Mouse (Mus musculus) limb, embryonic 14.5 days (tissue): ENCODE data around the gene Tcaf1. TPM values are rescaled to one million over a fixed set of nuclear protein-coding genes. Genes with fewer than 3 reads are reported as not detected.

Source experiments
- ATAC-seq: fragments of 200-750 bp; cut with Nextera tagmentation; 2 replicates; pipeline ENCODE4 v1.8.0; 2017; ENCODE audit warnings: low read depth, moderate number of reproducible peaks, moderate TSS enrichment; ENCODE audit not compliant: low FRiP score
- DNase-seq: peaks from one replicate; pipeline ENCODE4 v3.0.0-alpha.2; 2015; ENCODE audit warnings: low spot score
- H3K27ac ChIP-seq: fragments of 300-500 bp; sonication (generic); replicated peaks from 2 replicates; pipeline ENCODE4 v1.5.1; 2014; ENCODE audit warnings: low read depth, mild to moderate bottlenecking, low read length, moderate library complexity, mixed read lengths
- H3K27me3 ChIP-seq: fragments of 300-500 bp; sonication (generic); 2 replicates; pipeline ENCODE4 v1.6.1; 2014; ENCODE audit warnings: low read length, mixed read lengths; ENCODE audit not compliant: control insufficient read depth, insufficient read depth
- H3K36me3 ChIP-seq: fragments of 300-500 bp; sonication (generic); 2 replicates; pipeline ENCODE4 v1.6.1; 2014; ENCODE audit warnings: mild to moderate bottlenecking, low read length, moderate library complexity, mixed read lengths; ENCODE audit not compliant: control insufficient read depth, insufficient read depth
- H3K4me1 ChIP-seq: fragments of 300-500 bp; sonication (generic); 2 replicates; pipeline ENCODE4 v1.6.1; 2014; ENCODE audit warnings: antibody characterized with exemption, low read length, mixed read lengths; ENCODE audit not compliant: control insufficient read depth, insufficient read depth
- H3K4me2 ChIP-seq: fragments of 300-500 bp; sonication (generic); replicated peaks from 2 replicates; pipeline ENCODE4 v1.6.1; 2014; ENCODE audit warnings: low read depth, mild to moderate bottlenecking, low read length, moderate library complexity; ENCODE audit not compliant: severe bottlenecking
- H3K4me3 ChIP-seq: fragments of 300-500 bp; sonication (generic); replicated peaks from 2 replicates; pipeline ENCODE4 v1.5.1; 2014; ENCODE audit warnings: low read length
- H3K9ac ChIP-seq: fragments of 300-500 bp; sonication (generic); 2 replicates; pipeline ENCODE4 v1.6.1; 2014; ENCODE audit warnings: mild to moderate bottlenecking, low read depth, low read length, moderate library complexity; ENCODE audit not compliant: severe bottlenecking
- H3K9me3 ChIP-seq: fragments of 300-500 bp; sonication (generic); 2 replicates; pipeline ENCODE4 v1.6.1; 2016; ENCODE audit warnings: low read length; ENCODE audit not compliant: control insufficient read depth
- POLR2A ChIP-seq: fragments of 200-500 bp; IDR thresholded peaks from 2 replicates; pipeline ENCODE4 v1.8.0; 2012; ENCODE audit warnings: inconsistent platforms, mild to moderate bottlenecking, moderate library complexity, borderline replicate concordance; ENCODE audit not compliant: insufficient read depth, insufficient read length; ENCODE audit errors: extremely low read depth
- WGBS: fragments of 180-500 bp; shearing (Covaris S2); extraction: QIAGEN DNeasy Blood & Tissue Kit; methylation state at CpG from one replicate; pipeline ENCODE4 v1.1.7; 2014; 5-methylcytosine and 5-hydroxymethylcytosine counted together
- polyA plus RNA-seq, 2 experiments: library from polyadenylated mRNA; depleted of rRNA in 1 of 2; stranded (reverse) in 1 of 2; unstranded in 1 of 2; fragments of >200 nt; fragmentation: Nextera tagmentation in 1 of 2; extraction: Ambion mirVana in 1 of 2; gene quantifications; 2 replicates each; pipeline versions ENCODE4 v1.2.1 to v1.2.3; 2012 to 2014

Gene Tcaf1
- polyA plus RNA-seq (2012; rRNA removed) = 58.7 and 64.1 TPM in 2 replicates
- polyA plus RNA-seq (2014; fragmentation: Nextera tagmentation; extraction: Ambion mirVana) = 63.5 and 70.6 TPM in 2 replicates

- peak; percentile 50; the same call in 1 of the 2 replicates for TF ChIP-seq POLR2A
- Histone ChIP-seq H3K4me2 (peak within 1 kb of the TSS; percentile 80), H3K27ac (peak within 1 kb of the TSS; percentile 73), H3K27me3 (no peaks in the 10 kb centered on the region), H3K9me3 (no peaks in the 10 kb centered on the region), H3K4me3 (peak within 1 kb of the TSS; percentile 82), H3K4me1 (peaks cover 9% of the 10 kb centered on the region), H3K9ac (peak within 1 kb of the TSS; percentile 90), H3K36me3 (no peaks in the 10 kb centered on the region)
- ATAC-seq (peak; percentile 100), DNase-seq (peak; percentile 92)
- WGBS = under 1% methylated on average over 28 of the region's 28 CpGs
Measured at GRCm38 (mm10) chr6:42709291-42710211, at the start of gene Tcaf1. TSS of gene Tcaf1 (minus strand) at chr6:42710088.

GRCm38 (mm10) chr6:42756104-42756503 is 46.2 kb upstream of the Tcaf1 start, which contains the start of gene Olfr38:
TSS of gene Olfr38 (plus strand) at chr6:42756404.
- Histone ChIP-seq H3K9me3 (no peaks in the 10 kb centered on the region), H3K4me1 (no peaks in the 10 kb centered on the region), H3K4me2 (no peak within 1 kb of the TSS), H3K27me3 (no peaks in the 10 kb centered on the region), H3K4me3 (no peak within 1 kb of the TSS), H3K36me3 (no peaks in the 10 kb centered on the region), H3K9ac (no peak within 1 kb of the TSS), H3K27ac (no peak within 1 kb of the TSS)
- no peak for TF ChIP-seq POLR2A
- ATAC-seq (no peak), DNase-seq (no peak)
- 60% methylated on average over 1 of the region's 1 CpGs for WGBS

DNA sequence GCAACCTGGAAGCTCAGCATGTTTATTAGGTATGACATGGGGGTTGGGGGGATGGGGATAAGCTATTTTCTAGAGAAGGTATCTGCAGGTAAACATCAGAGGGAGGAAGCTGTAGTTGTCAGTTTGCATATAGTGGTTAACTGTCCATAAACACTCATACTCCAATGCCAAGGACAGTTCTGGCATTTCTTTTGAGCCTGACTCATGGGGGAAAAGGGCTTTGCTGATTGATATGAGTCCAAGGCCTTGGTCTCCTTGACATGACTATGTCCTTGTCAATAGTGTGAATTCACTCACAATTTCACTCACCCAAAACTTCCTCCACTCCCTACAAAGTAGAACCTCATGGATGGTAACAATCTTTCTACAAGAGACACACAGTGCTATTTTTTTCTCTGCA is 38.0 kb upstream of the Tcaf1 start:
- no peak for TF ChIP-seq POLR2A
- Histone ChIP-seq H3K4me3 (no peak overlapping the region), H3K27ac (no peak overlapping the region), H3K27me3 (no peaks in the 10 kb centered on the region), H3K4me2 (no peak overlapping the region), H3K4me1 (no peaks in the 10 kb centered on the region), H3K9ac (no peak overlapping the region), H3K36me3 (no peaks in the 10 kb centered on the region), H3K9me3 (no peaks in the 10 kb centered on the region)
- ATAC-seq (no peak), DNase-seq (no peak)

DNA sequence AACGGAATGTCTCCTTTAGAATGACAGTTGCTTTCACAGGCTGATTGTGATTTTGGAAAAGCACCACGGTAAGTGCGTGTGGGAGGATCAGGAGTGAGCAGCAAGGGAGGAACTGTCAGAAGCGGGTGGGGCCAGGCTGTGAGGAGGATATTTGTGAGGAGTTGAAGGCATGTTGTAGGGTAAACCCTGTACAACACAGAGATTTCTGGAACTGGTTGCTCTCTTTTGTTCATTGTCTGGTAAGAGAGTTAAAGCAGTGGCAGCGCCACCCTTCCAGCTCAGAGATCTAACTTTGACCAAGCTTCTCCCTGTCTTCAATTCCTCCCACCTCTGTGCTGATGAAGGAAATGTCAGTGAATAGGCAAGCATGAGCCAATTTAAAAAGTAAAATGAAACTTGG is 32.4 kb upstream of the Tcaf1 start:
- Histone ChIP-seq H3K9ac (no peak overlapping the region), H3K36me3 (no peaks in the 10 kb centered on the region), H3K4me3 (no peak overlapping the region), H3K4me1 (no peaks in the 10 kb centered on the region), H3K9me3 (no peaks in the 10 kb centered on the region), H3K4me2 (no peak overlapping the region), H3K27ac (no peak overlapping the region), H3K27me3 (no peaks in the 10 kb centered on the region)
- ATAC-seq (no peak), DNase-seq (no peak)
- no peak for TF ChIP-seq POLR2A
- 77% methylated on average over 5 of the region's 5 CpGs for WGBS

- H3K27ac ChIP-seq = no peak within 1 kb of the TSS
- H3K4me2 ChIP-seq = no peak within 1 kb of the TSS
- no peaks in the 10 kb centered on the region for H3K36me3 ChIP-seq
- H3K27me3 ChIP-seq = no peaks in the 10 kb centered on the region
- H3K9ac ChIP-seq = no peak within 1 kb of the TSS
- ATAC-seq (no peak), DNase-seq (no peak)
- no peak for TF ChIP-seq POLR2A
- no peaks in the 10 kb centered on the region for H3K9me3 ChIP-seq
- no peaks in the 10 kb centered on the region for H3K4me1 ChIP-seq
- no peak within 1 kb of the TSS for H3K4me3 ChIP-seq
- WGBS = 92% methylated on average over 1 of the region's 1 CpGs
Measured at GRCm38 (mm10) chr6:42739071-42739470, 29.2 kb upstream of the Tcaf1 start, which contains the start of gene Olfr453. TSS of gene Olfr453 (plus strand) at chr6:42739371.
